Mouse (Mus musculus): ENCODE results near the gene Il20.

DNA sequence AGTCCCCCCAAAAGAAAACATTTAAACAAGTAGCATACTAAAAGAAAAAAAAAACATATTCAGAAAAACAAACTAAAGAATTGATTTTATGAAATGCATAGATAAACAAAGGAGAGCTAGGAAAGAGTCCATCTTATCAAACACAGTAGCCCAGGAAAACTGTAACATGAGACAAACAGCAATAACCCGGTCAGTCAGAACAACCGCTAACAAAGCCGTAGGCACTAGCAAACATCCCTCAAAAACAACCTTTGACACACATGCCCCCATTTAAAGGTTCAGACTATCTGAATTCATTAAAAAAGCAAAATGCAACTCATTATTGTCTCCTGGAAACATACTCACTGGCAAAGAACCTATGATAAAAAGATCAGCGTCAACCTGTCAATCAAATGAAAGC, 53.8 kb downstream of the Il20 start:
- TF ChIP-seq CTCF (IDR thresholded peaks at IDR 0.05; ENCODE audit: extremely low read depth, insufficient read length, insufficient replicate concordance, low read depth, low read length) (no peak), POLR2A (IDR thresholded peaks at IDR 0.05; ENCODE audit: low read depth, low read length) (no peak)
